Mouse (Mus musculus): ENCODE results near the gene Ccpg1os.

- TF ChIP-seq RCOR1 (conservative IDR thresholded peaks at IDR 0.05; ENCODE audit: low read depth, low read length), result no peak
- no peak for TF ChIP-seq EP300 (IDR thresholded peaks at IDR 0.05; ENCODE audit: low read length)
Observed at GRCm38 (mm10) chr9:73020566-73021097, 35.5 kb upstream of the Ccpg1os start.

Measured in CH12.LX (cell line).